Mouse (Mus musculus): ENCODE data around the gene Pld3. TPM values are rescaled to one million over a fixed set of nuclear protein-coding genes. Genes with fewer than 3 reads are reported as not detected.
A peak's percentile ranks its signal among the peaks of the same experiment; 100 is the strongest.

Pld3 gene
- polyA plus RNA-seq, 1 experiment from 2014 or later: 52.0 TPM

GRCm38 (mm10) chr7:27532480-27533050 lies 20.5 kb downstream of the Pld3 start:
- Histone ChIP-seq H3K4me3 (no peak overlapping the region), H3K4me1 (no peaks in the 10 kb centered on the region), H3K9me3 (replicated peaks) (no peaks in the 10 kb centered on the region), H3K27me3 (ENCODE audit: low read depth, poor library complexity, severe bottlenecking) (no peaks in the 10 kb centered on the region), H3K36me3 (peaks cover 68% of the 10 kb centered on the region), H3K27ac (replicated peaks) (no peak overlapping the region; the same call in 1 of the 2 replicates)
- no peak for DNase-seq (ENCODE audit: low spot score)
- 89% methylated on average over 9 of the region's 9 CpGs for WGBS

- Histone ChIP-seq H3K27ac (replicated peaks) (no peak overlapping the region), H3K36me3 (peaks cover 60% of the 10 kb centered on the region), H3K4me1 (no peaks in the 10 kb centered on the region), H3K27me3 (ENCODE audit: low read depth, poor library complexity, severe bottlenecking) (no peaks in the 10 kb centered on the region), H3K4me3 (no peak overlapping the region), H3K9me3 (replicated peaks) (no peaks in the 10 kb centered on the region)
- DNase-seq (ENCODE audit: low spot score): no peak
- WGBS: 97% methylated on average over 10 of the region's 10 CpGs
Measured at GRCm38 (mm10) chr7:27531707-27532106, 21.3 kb downstream of the Pld3 start.

GRCm38 (mm10) chr7:27530937-27531336 lies 22.1 kb downstream of the Pld3 start:
- Histone ChIP-seq H3K4me1 (no peaks in the 10 kb centered on the region), H3K36me3 (peaks cover 53% of the 10 kb centered on the region), H3K27me3 (ENCODE audit: low read depth, poor library complexity, severe bottlenecking) (no peaks in the 10 kb centered on the region), H3K4me3 (no peak overlapping the region), H3K27ac (replicated peaks) (no peak overlapping the region), H3K9me3 (replicated peaks) (no peaks in the 10 kb centered on the region)
- no peak for DNase-seq (ENCODE audit: low spot score)
- WGBS: 69% methylated on average over 3 of the region's 3 CpGs

- 85% methylated on average over 21 of the region's 21 CpGs for WGBS
Measured at GRCm38 (mm10) chr7:27529070-27529469, 23.9 kb downstream of the Pld3 start.

GRCm38 (mm10) chr7:27526039-27526827 lies 26.8 kb downstream of the Pld3 start:
- Histone ChIP-seq H3K36me3 (peaks cover 9% of the 10 kb centered on the region; the same call in 1 of the 2 replicates), H3K9me3 (replicated peaks) (no peaks in the 10 kb centered on the region), H3K4me1 (peaks cover 8% of the 10 kb centered on the region), H3K4me3 (no peak overlapping the region), H3K27me3 (ENCODE audit: low read depth, poor library complexity, severe bottlenecking) (no peaks in the 10 kb centered on the region), H3K27ac (replicated peaks) (no peak overlapping the region)
- peak; percentile 78 for DNase-seq (ENCODE audit: low spot score)
- WGBS: 30% methylated on average over 10 of the region's 10 CpGs

More at GRCm38 (mm10) chr7:27529070-27529469, 23.9 kb downstream of the Pld3 start:
- no peaks in the 10 kb centered on the region for H3K27me3 ChIP-seq (ENCODE audit: low read depth, poor library complexity, severe bottlenecking)
- no peaks in the 10 kb centered on the region for H3K4me1 ChIP-seq
- peaks cover 34% of the 10 kb centered on the region for H3K36me3 ChIP-seq
- no peaks in the 10 kb centered on the region for H3K9me3 ChIP-seq (replicated peaks)
- H3K4me3 ChIP-seq: no peak overlapping the region
- H3K27ac ChIP-seq (replicated peaks): no peak overlapping the region
- no peak for DNase-seq (ENCODE audit: low spot score)

GRCm38 (mm10) chr7:27523805-27524204 lies 29.2 kb downstream of the Pld3 start:
- peaks cover 8% of the 10 kb centered on the region for H3K4me1 ChIP-seq

GRCm38 (mm10) chr7:27522967-27523366 lies 30.1 kb downstream of the Pld3 start, which contains the start of gene Hipk4:
Gene Hipk4 (plus strand): TSS chr7:27523267.
- no peaks in the 10 kb centered on the region for H3K27me3 ChIP-seq (ENCODE audit: low read depth, poor library complexity, severe bottlenecking)
- no peaks in the 10 kb centered on the region for H3K36me3 ChIP-seq
- H3K27ac ChIP-seq (replicated peaks): peak within 1 kb of the TSS; percentile 52; the same call in 1 of the 2 replicates
- H3K4me3 ChIP-seq: no peak within 1 kb of the TSS
- peaks cover 9% of the 10 kb centered on the region for H3K9me3 ChIP-seq (replicated peaks)
- 60% methylated on average over 5 of the region's 5 CpGs for WGBS
- DNase-seq (ENCODE audit: low spot score): no peak
- H3K4me1 ChIP-seq: peaks cover 8% of the 10 kb centered on the region

More at GRCm38 (mm10) chr7:27523805-27524204, 29.2 kb downstream of the Pld3 start:
- H3K4me3 ChIP-seq: no peak overlapping the region
- DNase-seq (ENCODE audit: low spot score): no peak
- H3K27ac ChIP-seq (replicated peaks): no peak overlapping the region
- H3K27me3 ChIP-seq (ENCODE audit: low read depth, poor library complexity, severe bottlenecking): no peaks in the 10 kb centered on the region
- no peaks in the 10 kb centered on the region for H3K36me3 ChIP-seq
- H3K9me3 ChIP-seq (replicated peaks): peaks cover 9% of the 10 kb centered on the region
- 95% methylated on average over 13 of the region's 13 CpGs for WGBS

GRCm38 (mm10) chr7:27520599-27520998 lies 32.4 kb downstream of the Pld3 start:
- Histone ChIP-seq H3K27me3 (ENCODE audit: low read depth, poor library complexity, severe bottlenecking) (no peaks in the 10 kb centered on the region), H3K27ac (replicated peaks) (no peak overlapping the region), H3K36me3 (no peaks in the 10 kb centered on the region), H3K9me3 (replicated peaks) (peaks cover 9% of the 10 kb centered on the region), H3K4me3 (no peak overlapping the region), H3K4me1 (peaks cover 8% of the 10 kb centered on the region)
- no peak for DNase-seq (ENCODE audit: low spot score)
- WGBS: 89% methylated on average over 1 of the region's 1 CpGs

GRCm38 (mm10) chr7:27520104-27520503 lies 32.9 kb downstream of the Pld3 start:
- Histone ChIP-seq H3K36me3 (no peaks in the 10 kb centered on the region), H3K9me3 (replicated peaks) (peaks cover 9% of the 10 kb centered on the region), H3K27ac (replicated peaks) (no peak overlapping the region), H3K27me3 (ENCODE audit: low read depth, poor library complexity, severe bottlenecking) (no peaks in the 10 kb centered on the region), H3K4me3 (no peak overlapping the region), H3K4me1 (peaks cover 8% of the 10 kb centered on the region)
- no peak for DNase-seq (ENCODE audit: low spot score)

- Histone ChIP-seq H3K9me3 (replicated peaks) (peaks cover 9% of the 10 kb centered on the region), H3K4me1 (peaks cover 8% of the 10 kb centered on the region), H3K36me3 (no peaks in the 10 kb centered on the region), H3K27ac (replicated peaks) (no peak overlapping the region), H3K4me3 (no peak overlapping the region), H3K27me3 (ENCODE audit: low read depth, poor library complexity, severe bottlenecking) (no peaks in the 10 kb centered on the region)
- DNase-seq (ENCODE audit: low spot score): no peak
- WGBS: 86% methylated on average over 9 of the region's 9 CpGs
Measured at GRCm38 (mm10) chr7:27518314-27518713, 34.7 kb downstream of the Pld3 start.

GRCm38 (mm10) chr7:27514961-27515360 lies 38.1 kb downstream of the Pld3 start:
- Histone ChIP-seq H3K27me3 (ENCODE audit: low read depth, poor library complexity, severe bottlenecking) (no peaks in the 10 kb centered on the region), H3K9me3 (replicated peaks) (peaks cover 7% of the 10 kb centered on the region), H3K27ac (replicated peaks) (no peak overlapping the region), H3K4me1 (no peaks in the 10 kb centered on the region), H3K4me3 (no peak overlapping the region), H3K36me3 (no peaks in the 10 kb centered on the region)
- WGBS: 84% methylated on average over 9 of the region's 9 CpGs
- DNase-seq (ENCODE audit: low spot score): no peak

GRCm38 (mm10) chr7:27510809-27511208 lies 42.2 kb downstream of the Pld3 start:
- no peaks in the 10 kb centered on the region for H3K9me3 ChIP-seq (replicated peaks)
- H3K27me3 ChIP-seq (ENCODE audit: low read depth, poor library complexity, severe bottlenecking): no peaks in the 10 kb centered on the region
- 87% methylated on average over 2 of the region's 2 CpGs for WGBS
- no peak for DNase-seq (ENCODE audit: low spot score)
- H3K27ac ChIP-seq (replicated peaks): no peak overlapping the region
- H3K4me1 ChIP-seq: peaks cover 26% of the 10 kb centered on the region
- no peak overlapping the region for H3K4me3 ChIP-seq
- H3K36me3 ChIP-seq: no peaks in the 10 kb centered on the region

- Histone ChIP-seq H3K4me3 (peak overlapping the region; percentile 66), H3K9me3 (replicated peaks) (no peaks in the 10 kb centered on the region), H3K27ac (replicated peaks) (no peak overlapping the region; the same call in 1 of the 2 replicates), H3K36me3 (no peaks in the 10 kb centered on the region), H3K4me1 (peaks cover 26% of the 10 kb centered on the region), H3K27me3 (ENCODE audit: low read depth, poor library complexity, severe bottlenecking) (no peaks in the 10 kb centered on the region)
- DNase-seq (ENCODE audit: low spot score): peak; percentile 50
- WGBS: 27% methylated on average over 6 of the region's 6 CpGs
Measured at GRCm38 (mm10) chr7:27508648-27509005, 44.4 kb downstream of the Pld3 start.
